Mouse (Mus musculus): ENCODE data around the gene Gm27027. TPM values are rescaled to one million over a fixed set of nuclear protein-coding genes. Genes with fewer than 3 reads are reported as not detected.

Gene Gm27027
- total RNA-seq, 2 experiments from 2014 or later: not detected

- DNase-seq (ENCODE audit: low spot score in 2 of 2): no peak
Observed at GRCm38 (mm10) chr2:93928866-93929265, 67.3 kb downstream of the Gm27027 start.

GRCm38 (mm10) chr2:93927701-93928437 lies 68.3 kb downstream of the Gm27027 start:
- no peak for DNase-seq (ENCODE audit: low spot score in 2 of 2)

GRCm38 (mm10) chr2:93926141-93926540 lies 70.0 kb downstream of the Gm27027 start:
- DNase-seq (ENCODE audit: low spot score in 2 of 2): no peak

GRCm38 (mm10) chr2:93919093-93919492 lies 77.1 kb downstream of the Gm27027 start:
- no peak for DNase-seq (ENCODE audit: low spot score in 2 of 2)

- no peak for DNase-seq (ENCODE audit: low spot score in 2 of 2)
Observed at GRCm38 (mm10) chr2:93913552-93913951, 82.6 kb downstream of the Gm27027 start.

- DNase-seq (ENCODE audit: low spot score in 2 of 2): peak; percentile 42 to 62
Observed at GRCm38 (mm10) chr2:93911942-93912341, 84.2 kb downstream of the Gm27027 start.

GRCm38 (mm10) chr2:93909716-93910115 lies 86.4 kb downstream of the Gm27027 start:
- DNase-seq (ENCODE audit: low spot score in 2 of 2): no peak

GRCm38 (mm10) chr2:93907519-93908294 lies 88.4 kb downstream of the Gm27027 start:
- DNase-seq (ENCODE audit: low spot score in 2 of 2): no peak

Other genes starting within 250 kb of the Gm27027 start
- 10 to 100 TPM; 50.7 to 58.4 TPM for gene Ext2, start 173.8 kb downstream of the Gm27027 start, total RNA-seq (2021)
- 1 to 10 TPM; 4.4 to 4.7 TPM for gene Accs, start 146.4 kb downstream of the Gm27027 start, total RNA-seq (2021)
- gene Accsl, start 127.2 kb downstream of the Gm27027 start, total RNA-seq (2021): under 1 TPM; 0.72 to 0.90 TPM
- gene Gm13889, start 39.2 kb downstream of the Gm27027 start, total RNA-seq (2021): 10 to 100 TPM; 48.0 to 49.2 TPM
- gene Alkbh3, start 14.5 kb upstream of the Gm27027 start, total RNA-seq (2021): 10 to 100 TPM; 21.0 to 26.7 TPM
- gene Hsd17b12, start 161.6 kb upstream of the Gm27027 start, total RNA-seq (2021): 10 to 100 TPM; 84.8 to 91.3 TPM